Mouse (Mus musculus) embryonic facial prominence, embryonic 11.5 days (tissue): ENCODE data around the gene Dhx34. TPM values are rescaled to one million over a fixed set of nuclear protein-coding genes. Genes with fewer than 3 reads are reported as not detected.

Experiments used
- ATAC-seq: fragments of 200-750 bp; cut with Nextera tagmentation; replicated peaks from 2 replicates; pipeline ENCODE4 v1.8.0; 2017; ENCODE audit warnings: low read depth; ENCODE audit not compliant: insufficient number of reproducible peaks, low FRiP score, low TSS enrichment
- DNase-seq: peaks from one replicate; pipeline ENCODE4 v3.0.0-alpha.2; 2015; ENCODE audit warnings: low spot score
- H3K27ac ChIP-seq: fragments of 300-500 bp; sonication (generic); replicated peaks from 2 replicates; pipeline ENCODE4 v1.5.1; 2014; ENCODE audit warnings: mild to moderate bottlenecking, low read depth, low read length, control low read depth
- H3K27me3 ChIP-seq: fragments of 300-500 bp; sonication (generic); 2 replicates; pipeline ENCODE4 v1.6.1; 2014; ENCODE audit warnings: mild to moderate bottlenecking, low read length, moderate library complexity, mixed read lengths; ENCODE audit not compliant: control insufficient read depth, insufficient read depth
- H3K36me3 ChIP-seq: fragments of 300-500 bp; sonication (generic); replicated peaks from 2 replicates; pipeline ENCODE4 v1.6.1; 2014; ENCODE audit warnings: low read depth, mild to moderate bottlenecking, low read length, moderate library complexity, mixed read lengths; ENCODE audit not compliant: control insufficient read depth, insufficient read depth
- H3K4me1 ChIP-seq: fragments of 300-500 bp; sonication (generic); 2 replicates; pipeline ENCODE4 v1.6.1; 2014; ENCODE audit warnings: low read length, mixed read lengths; ENCODE audit not compliant: control insufficient read depth, insufficient read depth
- H3K4me2 ChIP-seq: fragments of 300-500 bp; sonication (generic); 2 replicates; pipeline ENCODE4 v1.6.1; 2014; ENCODE audit warnings: low read depth, mild to moderate bottlenecking, control low read depth, low read length, moderate library complexity
- H3K4me3 ChIP-seq: fragments of 300-500 bp; sonication (generic); 2 replicates; pipeline ENCODE4 v1.5.1; 2014; ENCODE audit warnings: low read depth, low read length, control low read depth
- H3K9ac ChIP-seq: fragments of 300-500 bp; sonication (generic); replicated peaks from 2 replicates; pipeline ENCODE4 v1.6.1; 2014; ENCODE audit warnings: mild to moderate bottlenecking, control low read depth, low read length
- H3K9me3 ChIP-seq: fragments of 300-500 bp; sonication (generic); replicated peaks from 2 replicates; pipeline ENCODE4 v1.6.1; 2016; ENCODE audit warnings: mild to moderate bottlenecking, low read length, inconsistent platforms, mixed read lengths; ENCODE audit not compliant: control insufficient read depth
- WGBS: fragments of 180-500 bp; shearing (Covaris S2); extraction: QIAGEN DNeasy Blood & Tissue Kit; methylation state at CpG from one replicate; pipeline ENCODE4 v1.1.7; 2014; 5-methylcytosine and 5-hydroxymethylcytosine counted together
- polyA plus RNA-seq: library from polyadenylated mRNA; unstranded; fragments of >200 nt; fragmentation: Nextera tagmentation; extraction: Ambion mirVana; gene quantifications from 2 replicates; pipeline ENCODE4 v1.2.1, GENCODE M21; 2014

Gene Dhx34
- polyA plus RNA-seq, 1 experiment from 2014 or later: 6.6 TPM

DNA sequence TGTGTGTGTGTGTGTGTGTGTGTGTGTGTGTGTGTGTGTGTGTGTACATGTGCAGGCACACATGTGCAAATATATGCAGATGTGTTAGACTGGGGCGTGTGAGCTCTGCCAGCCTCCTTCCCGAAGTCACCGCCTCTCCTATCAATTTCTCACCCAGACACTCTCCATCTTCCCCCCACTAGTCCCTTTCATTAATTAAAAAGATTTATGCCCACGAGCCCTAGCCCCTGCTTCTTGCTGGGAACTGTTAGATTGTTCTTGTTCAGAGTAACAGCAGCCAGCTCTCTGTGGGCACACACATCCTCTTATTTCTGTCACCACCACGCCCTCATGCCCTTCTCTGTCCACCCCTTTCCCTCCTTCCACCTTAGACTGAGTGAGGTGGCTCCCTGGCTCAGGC is 48.7 kb downstream of the Dhx34 start:
- no peaks in the 10 kb centered on the region for H3K4me1 ChIP-seq
- no peak overlapping the region for H3K4me2 ChIP-seq
- H3K4me3 ChIP-seq: no peak overlapping the region

DNA sequence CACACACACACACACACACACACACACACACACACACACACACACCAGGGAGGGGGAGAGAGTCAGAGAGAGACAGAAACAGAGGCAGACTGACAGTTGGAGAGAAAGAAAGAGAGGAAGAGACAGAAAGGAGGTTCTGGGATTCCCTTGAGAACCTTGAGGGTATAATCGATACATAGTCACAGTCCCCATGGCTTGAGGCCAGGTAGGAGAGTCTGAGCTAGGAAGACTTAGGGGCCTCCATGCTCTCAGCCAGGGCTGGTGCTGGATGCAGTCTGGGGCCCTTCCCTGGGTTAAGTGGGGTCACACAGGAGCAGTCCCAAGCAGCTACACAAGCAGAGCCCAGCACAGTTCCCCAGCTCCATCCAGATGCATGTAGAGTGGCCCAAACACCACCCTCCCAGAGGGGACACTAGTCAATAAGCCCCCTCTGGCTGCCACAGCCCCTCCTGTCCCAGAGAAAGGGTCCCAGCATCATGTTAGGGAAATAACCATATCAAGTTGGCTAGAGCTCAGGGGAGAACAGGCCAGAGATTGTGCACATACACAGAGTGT is 49.2 kb downstream of the Dhx34 start:
- ATAC-seq: no peak
- H3K27me3 ChIP-seq: no peaks in the 10 kb centered on the region
- no peak overlapping the region for H3K4me3 ChIP-seq
- 38% methylated on average over 1 of the region's 1 CpGs for WGBS
- H3K4me1 ChIP-seq: no peaks in the 10 kb centered on the region
- no peak overlapping the region for H3K4me2 ChIP-seq
- H3K9me3 ChIP-seq: no peaks in the 10 kb centered on the region
- H3K27ac ChIP-seq: 0 out of 2 replicates have a peak overlapping the region, but pooled peaks have one; percentile 20
- H3K36me3 ChIP-seq: no peaks in the 10 kb centered on the region
- DNase-seq: no peak
- H3K9ac ChIP-seq: no peak overlapping the region; the same call in 1 of the 2 replicates

More for the DNA sequence above, 48.7 kb downstream of the Dhx34 start:
- no peak overlapping the region for H3K9ac ChIP-seq
- no peaks in the 10 kb centered on the region for H3K36me3 ChIP-seq
- H3K27me3 ChIP-seq: no peaks in the 10 kb centered on the region
- no peak overlapping the region for H3K27ac ChIP-seq
- ATAC-seq: no peak
- DNase-seq: no peak
- H3K9me3 ChIP-seq: no peaks in the 10 kb centered on the region
- WGBS: 54% methylated on average over 5 of the region's 5 CpGs

- WGBS: 7% methylated on average over 1 of the region's 1 CpGs
- H3K9me3 ChIP-seq: no peaks in the 10 kb centered on the region
- H3K36me3 ChIP-seq: no peaks in the 10 kb centered on the region
- H3K9ac ChIP-seq: no peak overlapping the region; the same call in 1 of the 2 replicates
- ATAC-seq (peak; percentile 50; the same call in 1 of the 2 replicates), DNase-seq (no peak)
- H3K27ac ChIP-seq: no peak overlapping the region
- H3K4me3 ChIP-seq: no peak overlapping the region
- H3K27me3 ChIP-seq: no peaks in the 10 kb centered on the region
- H3K4me1 ChIP-seq: no peaks in the 10 kb centered on the region
- H3K4me2 ChIP-seq: no peak overlapping the region
These were observed 49.7 kb downstream of the Dhx34 start for GRCm38 (mm10) chr7:16172141-16172581.

DNA sequence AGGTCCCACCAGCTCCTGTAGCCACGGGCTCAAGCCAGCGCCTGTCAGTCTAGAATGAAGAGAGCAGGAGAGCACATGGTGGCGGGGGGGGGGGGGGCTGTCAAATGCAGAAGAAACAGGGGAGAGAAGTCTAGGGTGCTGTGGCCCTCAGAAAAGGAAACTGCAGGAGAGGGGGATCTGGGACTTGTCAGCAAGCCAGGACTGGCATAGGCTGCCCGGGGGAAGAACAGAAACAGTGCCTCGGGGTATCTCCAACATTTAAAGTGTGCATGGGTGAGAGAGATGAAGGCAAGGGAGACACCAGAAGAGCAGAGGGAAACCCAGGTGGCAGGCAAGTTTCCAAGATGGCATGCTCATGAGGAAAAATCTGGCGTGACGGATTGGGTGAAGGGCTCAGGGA is 59.8 kb downstream of the Dhx34 start:
- H3K4me2 ChIP-seq: no peak overlapping the region
- no peaks in the 10 kb centered on the region for H3K36me3 ChIP-seq

GRCm38 (mm10) chr7:16161302-16161701 is 60.5 kb downstream of the Dhx34 start:
- Histone ChIP-seq H3K36me3 (no peaks in the 10 kb centered on the region), H3K4me1 (peaks cover 2% of the 10 kb centered on the region; the same call in 1 of the 2 replicates), H3K4me3 (no peak overlapping the region), H3K4me2 (no peak overlapping the region; the same call in 1 of the 2 replicates), H3K27ac (no peak overlapping the region), H3K9ac (no peak overlapping the region), H3K27me3 (peaks cover 18% of the 10 kb centered on the region), H3K9me3 (no peaks in the 10 kb centered on the region)
- ATAC-seq: no peak
- DNase-seq: no peak
- 89% methylated on average over 9 of the region's 9 CpGs for WGBS

More for the DNA sequence above, 59.8 kb downstream of the Dhx34 start:
- H3K9ac ChIP-seq: no peak overlapping the region
- no peak for ATAC-seq
- H3K4me3 ChIP-seq: no peak overlapping the region
- no peak overlapping the region for H3K27ac ChIP-seq
- H3K4me1 ChIP-seq: peaks cover 2% of the 10 kb centered on the region; the same call in 1 of the 2 replicates
- DNase-seq: no peak
- 83% methylated on average over 7 of the region's 7 CpGs for WGBS
- H3K9me3 ChIP-seq: no peaks in the 10 kb centered on the region
- peaks cover 18% of the 10 kb centered on the region for H3K27me3 ChIP-seq

DNA sequence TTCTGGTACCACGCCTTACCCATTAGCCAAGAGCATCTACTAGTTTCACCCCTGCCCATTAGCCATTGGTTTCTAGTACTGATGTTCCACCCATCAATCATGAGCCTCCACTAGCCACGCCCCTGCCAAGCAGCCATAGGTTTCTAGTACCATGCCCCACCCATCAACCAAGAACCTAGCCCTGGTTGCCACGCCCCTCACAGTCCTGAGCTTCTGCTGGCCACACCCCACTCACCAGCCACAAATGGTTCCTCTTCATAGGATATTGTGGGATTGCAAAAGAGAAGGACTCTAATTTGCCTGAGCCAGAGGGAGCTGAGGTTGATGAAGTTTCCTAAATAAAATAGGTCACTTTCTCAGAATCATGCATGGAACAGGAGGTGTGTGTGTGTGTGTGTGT is 61.1 kb downstream of the Dhx34 start:
- no peak overlapping the region for H3K4me3 ChIP-seq
- no peak for DNase-seq
- H3K4me2 ChIP-seq: no peak overlapping the region
- ATAC-seq: no peak
- H3K27me3 ChIP-seq: peaks cover 18% of the 10 kb centered on the region
- H3K36me3 ChIP-seq: no peaks in the 10 kb centered on the region
- 75% methylated on average over 3 of the region's 3 CpGs for WGBS
- no peaks in the 10 kb centered on the region for H3K9me3 ChIP-seq
- peaks cover 2% of the 10 kb centered on the region; the same call in 1 of the 2 replicates for H3K4me1 ChIP-seq
- H3K9ac ChIP-seq: no peak overlapping the region
- H3K27ac ChIP-seq: no peak overlapping the region

GRCm38 (mm10) chr7:16158735-16159134 is 63.1 kb downstream of the Dhx34 start:
- Histone ChIP-seq H3K9ac (no peak overlapping the region), H3K4me2 (peak overlapping the region; percentile 21; the same call in 1 of the 2 replicates), H3K9me3 (no peaks in the 10 kb centered on the region), H3K36me3 (no peaks in the 10 kb centered on the region), H3K4me1 (peaks cover 2% of the 10 kb centered on the region; the same call in 1 of the 2 replicates), H3K4me3 (no peak overlapping the region), H3K27me3 (peaks cover 18% of the 10 kb centered on the region), H3K27ac (no peak overlapping the region)
- no peak for ATAC-seq
- WGBS: 6% methylated on average over 39 of the region's 39 CpGs
- DNase-seq: no peak

DNA sequence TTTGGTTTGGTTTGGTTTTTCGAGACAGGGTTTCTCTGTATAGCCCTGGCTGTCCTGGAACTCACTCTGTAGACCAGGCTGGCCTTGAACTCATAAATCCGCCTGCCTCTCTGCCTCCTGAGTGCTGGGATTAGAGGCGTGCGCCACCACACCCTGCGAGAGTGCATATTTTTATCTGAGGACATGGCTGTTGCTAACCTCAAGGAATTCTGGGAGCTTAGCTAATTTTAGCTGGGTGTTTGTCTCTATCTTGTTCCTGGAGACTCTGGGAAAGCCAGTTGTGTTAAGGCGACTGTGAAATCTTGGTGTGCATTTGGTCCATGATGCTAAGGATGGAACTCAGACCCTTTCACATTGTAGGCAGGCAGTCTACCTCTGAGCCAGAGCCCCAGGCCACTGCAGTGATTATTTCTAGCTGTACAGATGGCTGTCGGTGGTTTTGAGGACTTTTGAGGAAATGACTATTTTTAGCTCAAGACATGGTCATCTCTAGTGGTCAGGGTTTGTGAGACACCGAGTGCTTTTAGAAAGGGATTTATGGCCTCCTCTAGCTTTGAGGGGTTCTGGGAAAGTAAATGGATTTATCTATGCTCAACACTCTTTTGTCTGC is 65.6 kb downstream of the Dhx34 start:
- DNase-seq (no peak), ATAC-seq (no peak)
- no peaks in the 10 kb centered on the region for H3K9me3 ChIP-seq
- 85% methylated on average over 8 of the region's 8 CpGs for WGBS
- no peak overlapping the region for H3K9ac ChIP-seq
- peaks cover 18% of the 10 kb centered on the region for H3K27me3 ChIP-seq
- peaks cover 2% of the 10 kb centered on the region; the same call in 1 of the 2 replicates for H3K4me1 ChIP-seq
- H3K4me2 ChIP-seq: no peak overlapping the region
- H3K36me3 ChIP-seq: no peaks in the 10 kb centered on the region
- H3K27ac ChIP-seq: no peak overlapping the region
- H3K4me3 ChIP-seq: no peak overlapping the region
